Mouse (Mus musculus) ES-E14 (cell line): Measurements from ENCODE around the gene Dnajc11. TPM values are rescaled to one million over a fixed set of nuclear protein-coding genes. Genes with fewer than 3 reads are reported as not detected.

ENCODE experiments used
- DNase-seq: peaks from one replicate; pipeline ENCODE4 v3.0.0-alpha.2; 2013; ENCODE audit warnings: low read depth, low spot score
- H3K27ac ChIP-seq: 2 replicates; pipeline ENCODE4 v1.5.1; 2012; ENCODE audit warnings: low read depth, mild to moderate bottlenecking, low read length, moderate library complexity, mixed read lengths; ENCODE audit not compliant: poor library complexity, insufficient read depth, severe bottlenecking
- H3K36me3 ChIP-seq: 2 replicates; pipeline ENCODE4 v1.6.1; 2012; ENCODE audit warnings: mild to moderate bottlenecking, low read length, moderate library complexity, mixed read lengths; ENCODE audit not compliant: control insufficient read depth, poor library complexity, insufficient read depth, severe bottlenecking
- H3K4me1 ChIP-seq, 2 experiments: fragments of 150-350 bp in 1 of 2; sonication (generic) in 1 of 2; 2 replicates each; pipeline ENCODE4 v1.6.1; 2012; ENCODE audit warnings: low read length in 2 of 2, mild to moderate bottlenecking in 1 of 2, mixed read lengths in 1 of 2; ENCODE audit not compliant: control insufficient read depth in 2 of 2, insufficient read depth in 2 of 2, poor library complexity in 1 of 2
- H3K4me3 ChIP-seq, 2 experiments: fragments of 150-350 bp in 1 of 2; sonication (generic) in 1 of 2; 2 replicates each; pipeline ENCODE4 v1.5.1; 2012; ENCODE audit warnings: low read length in 2 of 2, low read depth in 1 of 2, mild to moderate bottlenecking in 1 of 2, mixed read lengths in 1 of 2; ENCODE audit not compliant: insufficient read depth in 1 of 2, poor library complexity in 1 of 2, severe bottlenecking in 1 of 2
- H3K9ac ChIP-seq: 2 replicates; pipeline ENCODE4 v1.6.1; 2012; ENCODE audit warnings: low read depth, mild to moderate bottlenecking, low read length, mixed read lengths; ENCODE audit not compliant: poor library complexity, insufficient read depth, severe bottlenecking
- H3K9me3 ChIP-seq: fragments of 150-350 bp; sonication (generic); 2 replicates; pipeline ENCODE4 v1.6.1; 2012; ENCODE audit warnings: low read depth, mild to moderate bottlenecking, low read length; ENCODE audit not compliant: control insufficient read depth, insufficient read depth
- CHD2 ChIP-seq: IDR thresholded peaks from 2 replicates; pipeline ENCODE4 v1.6.1; 2014; ENCODE audit warnings: mild to moderate bottlenecking, low read depth, low read length, inconsistent platforms
- HCFC1 ChIP-seq: IDR thresholded peaks from 2 replicates; pipeline ENCODE4 v1.6.1; 2012; ENCODE audit warnings: low read length, inconsistent platforms, borderline replicate concordance; ENCODE audit not compliant: insufficient read depth
- MAFK ChIP-seq: IDR thresholded peaks from 2 replicates; pipeline ENCODE4 v1.6.1; 2014; ENCODE audit warnings: mild to moderate bottlenecking, low read depth, low read length, inconsistent platforms; ENCODE audit not compliant: insufficient read depth
- ZC3H11A ChIP-seq: IDR thresholded peaks from 2 replicates; pipeline ENCODE4 v1.6.1; 2012; ENCODE audit warnings: low read depth, mild to moderate bottlenecking, inconsistent platforms, low read length, borderline replicate concordance
- ZNF384 ChIP-seq: IDR thresholded peaks from 2 replicates; pipeline ENCODE4 v1.6.1; 2012; ENCODE audit warnings: low read depth, low read length, inconsistent platforms
- in situ Hi-C, 2 experiments: fragments of 600-800 bp; cut with MboI; formaldehyde crosslinking; loops; one replicate each; pipeline ENCODE4 v1.15.1; 2025; ENCODE audit warnings: low sequenced_read_pairs in 2 of 2, inconsistent platforms in 1 of 2; ENCODE audit not compliant: unreplicated experiment in 2 of 2
- total RNA-seq: library from RNA; depleted of rRNA; stranded (reverse); fragments of 300-350 nt; gene quantifications from 2 replicates; pipeline ENCODE4 v1.2.3, GENCODE M21; 2012

The Dnajc11 gene
- total RNA-seq, 1 experiment: 98.2 TPM

DNA sequence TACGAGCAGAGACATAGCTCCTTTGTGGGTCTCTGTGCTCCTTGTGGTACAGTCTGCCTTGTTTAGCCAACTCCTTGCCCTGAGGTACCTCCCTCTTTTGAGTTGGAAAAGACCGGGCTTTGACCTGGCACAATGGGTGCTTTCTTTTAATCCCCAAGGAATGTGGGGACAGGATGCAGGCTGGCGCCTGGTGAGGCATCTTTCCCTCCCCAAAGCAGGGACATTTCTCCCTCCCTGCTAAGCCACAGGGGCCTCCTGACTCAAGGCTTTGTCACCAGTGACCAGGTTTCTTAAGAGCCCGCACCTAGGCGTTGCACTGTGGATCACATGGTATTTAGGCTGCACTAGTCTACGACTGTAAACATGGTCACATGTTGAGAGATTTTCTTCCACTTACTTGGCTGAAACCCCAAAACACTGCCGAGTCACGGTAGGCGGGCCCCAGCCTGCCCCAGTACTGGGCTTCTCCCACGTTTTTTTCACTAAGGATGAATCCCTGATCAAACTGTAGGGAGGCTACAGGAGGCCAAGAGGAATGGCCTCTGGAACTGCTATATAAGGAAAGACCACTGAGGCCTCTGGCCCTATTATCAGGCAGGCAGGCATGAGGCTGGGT lies 76.7 kb downstream of the Dnajc11 start:
- Histone ChIP-seq H3K27ac (no peak overlapping the region), H3K36me3 (peaks cover 41% of the 10 kb centered on the region), H3K4me3 (peak overlapping the region; percentile 86 to 88), H3K9ac (peak overlapping the region; percentile 80), H3K9me3 (no peaks in the 10 kb centered on the region), H3K4me1 (peaks cover 0 to 20% of the 10 kb centered on the region in 2 experiments; a peak in 3 of 4 replicates)
- no peak for DNase-seq
- in situ Hi-C loops: no loop called here
- TF ChIP-seq CHD2 (no peak), ZC3H11A (no peak), HCFC1 (no peak)

- no peak for TF ChIP-seq CHD2
- DNase-seq: no peak
- no peaks in the 10 kb centered on the region for H3K9me3 ChIP-seq
- H3K36me3 ChIP-seq: peaks cover 47% of the 10 kb centered on the region
- H3K4me3 ChIP-seq: peak overlapping the region; percentile 86 to 88
- no peak overlapping the region for H3K27ac ChIP-seq
- peak overlapping the region; percentile 80 for H3K9ac ChIP-seq
- in situ Hi-C loops: no loop called here
- peaks cover 0 to 20% of the 10 kb centered on the region in 2 experiments; a peak in 3 of 4 replicates for H3K4me1 ChIP-seq
These were observed 77.2 kb downstream of the Dnajc11 start for GRCm38 (mm10) chr4:152010707-152011134.

GRCm38 (mm10) chr4:152011171-152011760 lies 77.8 kb downstream of the Dnajc11 start:
- peak overlapping the region; percentile 80 for H3K9ac ChIP-seq
- no peak for TF ChIP-seq MAFK
- TF ChIP-seq HCFC1: no peak
- no peak for TF ChIP-seq ZNF384
- no peak for TF ChIP-seq CHD2
- TF ChIP-seq ZC3H11A: no peak
- in situ Hi-C loops: no loop called here
- H3K9me3 ChIP-seq: no peaks in the 10 kb centered on the region
- no peak overlapping the region for H3K27ac ChIP-seq
- no peak for DNase-seq
- H3K4me1 ChIP-seq: peaks cover 0 to 20% of the 10 kb centered on the region in 2 experiments; a peak in 3 of 4 replicates
- H3K4me3 ChIP-seq: peak overlapping the region; percentile 86 to 88
- peaks cover 52% of the 10 kb centered on the region for H3K36me3 ChIP-seq

DNA sequence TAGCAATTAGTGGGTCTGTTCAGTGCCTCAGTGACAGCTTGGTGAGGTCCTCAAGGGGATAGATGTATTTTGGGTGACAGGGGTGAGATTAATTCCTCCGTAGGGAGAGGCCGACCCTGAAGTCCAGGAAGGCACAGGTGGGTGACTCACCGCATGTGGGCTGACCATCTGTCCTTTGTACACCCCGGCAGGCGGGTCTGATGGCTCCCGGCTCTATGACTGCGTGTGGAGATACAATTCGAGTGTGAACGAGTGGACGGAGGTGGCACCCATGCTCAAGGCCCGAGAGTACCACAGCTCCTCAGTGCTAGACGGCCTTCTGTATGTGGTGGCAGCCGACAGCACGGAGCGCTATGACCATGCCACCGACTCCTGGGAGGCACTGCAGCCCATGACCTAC lies 78.6 kb downstream of the Dnajc11 start:
- Histone ChIP-seq H3K4me1 (peaks cover 0 to 18% of the 10 kb centered on the region in 2 experiments; a peak in 3 of 4 replicates), H3K27ac (no peak overlapping the region), H3K9ac (no peak overlapping the region), H3K4me3 (no peak overlapping the region), H3K9me3 (no peaks in the 10 kb centered on the region), H3K36me3 (peaks cover 56% of the 10 kb centered on the region)
- DNase-seq: no peak
- in situ Hi-C loops: no loop called here
- TF ChIP-seq HCFC1 (no peak), ZC3H11A (no peak), MAFK (no peak), ZNF384 (no peak), CHD2 (no peak)

- H3K9ac ChIP-seq: no peak overlapping the region
- TF ChIP-seq CHD2: no peak
- H3K36me3 ChIP-seq: peaks cover 57% of the 10 kb centered on the region
- H3K4me3 ChIP-seq: no peak overlapping the region
- no peak for DNase-seq
- peaks cover 0 to 14% of the 10 kb centered on the region in 2 experiments; a peak in 2 of 4 replicates for H3K4me1 ChIP-seq
- in situ Hi-C loops: no loop called here
- H3K27ac ChIP-seq: no peak overlapping the region
- H3K9me3 ChIP-seq: no peaks in the 10 kb centered on the region
These were observed 79.7 kb downstream of the Dnajc11 start for GRCm38 (mm10) chr4:152013036-152013813.
